Mouse (Mus musculus) c-Kit-positive CD71-negative TER-119-negative erythroid progenitor cells, embryonic 14.5 days (primary cell): ENCODE measurements around the gene Odc1.

ENCODE experiments used
- DNase-seq: peaks from one replicate; pipeline ENCODE4 v3.0.0-alpha.2; 2013; ENCODE audit warnings: low read depth

Gene Odc1

GRCm38 (mm10) chr12:17588906-17589612 lies 44.5 kb downstream of the Odc1 start:
- no peak for DNase-seq

DNA sequence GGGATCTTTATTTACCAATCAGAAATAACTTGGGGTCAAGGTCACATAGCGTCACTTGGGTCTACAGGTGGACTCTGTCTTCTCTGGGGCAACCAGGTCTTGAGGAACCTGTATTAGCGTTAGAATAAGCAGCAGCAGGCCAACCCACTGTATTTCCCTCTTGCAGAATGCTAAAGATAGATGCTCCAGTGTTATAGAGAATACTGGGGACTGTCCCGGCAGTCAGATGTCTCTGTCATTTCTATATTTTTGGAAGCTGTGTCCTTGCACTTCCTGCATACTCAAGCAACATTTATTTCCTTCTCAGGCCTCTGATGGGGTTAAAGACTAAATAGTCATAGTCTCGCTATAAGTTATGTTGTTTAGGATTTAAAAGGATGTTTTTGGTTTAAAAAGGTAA lies 46.7 kb downstream of the Odc1 start:
- no peak for DNase-seq

DNA sequence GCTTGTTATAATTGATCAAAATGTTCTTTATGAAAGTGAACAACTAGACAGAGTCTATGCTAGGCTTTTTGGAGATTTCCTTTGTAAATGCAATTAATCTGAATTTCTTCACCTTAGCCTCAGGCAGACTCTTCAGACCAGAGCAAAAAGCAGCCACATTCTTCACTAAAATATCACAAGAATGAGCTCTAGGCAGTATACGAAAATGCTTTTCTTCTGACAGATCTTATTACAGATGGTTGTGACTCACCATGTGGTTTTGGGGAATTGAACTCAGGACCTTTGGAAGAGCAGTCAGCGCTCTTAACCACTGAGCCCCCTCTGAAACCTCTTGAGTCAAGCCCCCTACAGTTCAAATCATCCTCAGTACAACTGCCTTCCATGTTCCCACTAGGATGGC lies 49.4 kb downstream of the Odc1 start:
- no peak for DNase-seq

- DNase-seq = no peak
These were observed 50.1 kb downstream of the Odc1 start for GRCm38 (mm10) chr12:17594701-17595100.

DNA sequence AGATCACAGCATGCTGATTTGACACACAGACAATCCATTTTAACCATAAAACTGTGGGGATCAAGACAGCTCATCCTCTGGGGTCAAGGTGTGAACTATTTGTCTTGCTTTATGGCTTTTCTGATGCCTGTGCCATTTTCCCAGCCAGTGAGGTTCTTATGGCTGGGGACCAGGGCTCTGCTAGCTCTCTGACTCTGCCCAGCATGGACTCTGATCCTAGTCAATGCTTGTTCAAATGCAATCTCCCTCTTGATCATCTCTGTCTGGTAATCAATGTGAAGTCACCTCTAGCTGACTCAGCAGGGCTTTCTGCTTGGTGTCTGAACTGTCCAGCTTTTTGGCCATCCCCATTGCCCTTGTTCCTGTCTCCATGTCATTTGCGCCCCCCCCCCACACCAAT lies 50.6 kb downstream of the Odc1 start:
- no peak for DNase-seq
